Mouse (Mus musculus) left cerebral cortex, postnatal 4 days (tissue): Measurements from ENCODE around the gene Itga2. TPM values are rescaled to one million over a fixed set of nuclear protein-coding genes. Genes with fewer than 3 reads are reported as not detected.

Experiments
- DNase-seq: peaks from one replicate; pipeline ENCODE4 v3.0.0-alpha.2; 2022
- intact Hi-C: fragments of 180-260 bp; cut with DNase I; formaldehyde crosslinking; loops from one replicate; pipeline ENCODE4 v1.15.1; 2025
- total RNA-seq, 2 experiments: library from RNA; stranded (reverse); gene quantifications; 2 replicates each; pipeline ENCODE4 v1.2.3; 2021

Gene Itga2
- total RNA-seq, 2 experiments from 2014 or later = 1.4 to 2.3 TPM

DNA sequence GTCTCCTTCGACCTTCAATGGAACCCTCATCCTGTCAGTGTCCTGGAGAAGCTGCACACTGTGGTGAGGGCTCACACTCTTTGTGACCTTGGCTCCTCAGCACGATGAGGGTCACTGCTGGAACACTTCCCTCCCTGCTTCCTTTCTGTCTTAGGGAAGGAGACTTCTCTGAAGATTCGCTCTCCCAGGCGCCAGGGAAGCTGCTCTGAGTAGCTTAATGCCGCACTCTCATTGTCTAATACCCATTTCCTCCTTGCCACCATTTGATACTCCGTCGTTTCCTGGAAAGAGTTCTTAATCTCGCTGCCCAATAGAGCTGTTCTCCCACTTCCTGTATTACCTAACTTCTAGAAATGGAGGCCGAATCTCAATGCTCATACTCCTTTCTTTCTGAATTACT is 46.7 kb downstream of the Itga2 start:
- no peak for DNase-seq
- intact Hi-C loops = no loop called here

DNA sequence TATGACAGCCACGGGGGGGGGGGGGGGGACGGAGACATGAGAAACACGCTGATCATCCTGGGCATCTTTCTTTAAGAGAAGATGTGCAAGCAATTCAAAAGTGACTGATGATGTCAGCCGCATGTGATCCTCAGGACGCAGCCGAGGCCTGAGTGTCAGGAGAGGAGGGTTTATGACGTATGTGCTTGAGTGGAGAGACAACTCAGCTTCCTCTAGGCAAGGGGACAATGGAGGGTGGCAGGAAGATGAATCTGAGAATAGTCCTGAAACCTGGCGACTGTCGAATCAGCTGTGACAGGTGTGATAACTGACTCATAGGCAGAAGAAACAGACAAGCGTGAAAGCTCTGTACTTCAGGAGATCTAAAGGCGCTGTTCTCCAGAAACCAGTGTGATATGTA is 53.2 kb downstream of the Itga2 start:
- DNase-seq = no peak

DNA sequence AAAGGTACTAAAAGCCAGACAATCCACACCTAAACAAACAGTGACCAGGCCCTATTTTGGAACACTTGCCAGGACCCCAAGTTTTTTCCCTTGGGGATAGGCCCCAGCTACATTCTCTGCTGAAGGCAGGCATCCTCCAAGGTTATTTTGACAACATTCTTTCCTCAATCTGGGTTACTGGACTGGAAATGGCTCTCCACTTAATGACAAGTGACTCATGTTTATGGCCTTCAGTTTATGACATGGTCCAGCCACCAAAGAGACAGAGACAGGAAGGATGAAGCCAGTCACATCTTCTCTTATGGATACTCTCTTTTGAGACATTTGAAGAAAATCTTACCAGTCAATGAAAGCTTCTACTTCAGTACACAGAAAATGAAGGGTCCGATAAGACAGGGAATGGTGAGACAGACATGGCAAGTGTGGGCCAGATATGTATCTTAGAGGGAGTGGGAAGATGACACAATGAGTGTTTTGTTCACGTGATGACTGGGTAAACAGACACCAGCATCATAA is 55.8 kb downstream of the Itga2 start:
- no peak for DNase-seq
- intact Hi-C loops = no loop called here

More for the DNA sequence above, 53.2 kb downstream of the Itga2 start:
- intact Hi-C loops = no loop called here

DNA sequence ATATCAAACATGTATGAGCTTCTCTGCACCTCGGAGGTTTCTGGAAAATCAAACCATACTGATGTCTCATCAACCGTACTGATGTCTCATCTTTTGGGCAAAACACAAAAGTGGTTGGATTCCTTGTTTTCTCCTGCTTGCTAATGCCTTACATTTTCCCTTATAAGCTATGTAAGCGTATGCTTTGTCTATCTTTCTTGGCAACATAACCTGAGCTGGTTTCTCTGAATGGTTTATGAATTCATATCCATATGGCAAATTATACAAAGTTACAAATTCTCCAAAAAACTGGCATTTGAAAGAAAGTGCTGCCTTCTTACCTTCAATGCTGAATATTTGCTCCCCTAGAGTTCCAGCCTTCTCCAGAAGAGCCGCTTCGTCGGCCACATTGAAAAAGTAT is 57.2 kb downstream of the Itga2 start:
- DNase-seq = no peak
- intact Hi-C loops = no loop called here

DNA sequence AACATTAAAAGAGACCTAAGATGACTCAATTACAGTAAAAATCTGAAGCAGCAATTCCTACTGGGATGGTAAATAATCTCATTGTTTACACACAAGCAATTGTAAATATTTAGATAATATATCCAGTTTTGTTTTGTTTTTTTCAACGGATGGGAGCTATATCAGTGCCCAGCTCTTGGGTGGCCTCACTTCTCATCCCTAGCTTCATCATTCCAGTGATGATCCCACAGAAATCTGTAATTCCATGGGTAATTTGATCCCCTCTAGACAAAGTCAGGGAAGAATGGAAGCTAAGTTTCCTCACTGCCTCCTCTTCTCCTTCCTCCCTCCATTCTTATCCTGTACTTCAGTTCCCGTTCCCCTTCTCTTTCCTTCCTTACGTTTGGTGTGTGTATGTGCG is 74.4 kb downstream of the Itga2 start:
- DNase-seq = no peak
- intact Hi-C loops = no loop called here

DNA sequence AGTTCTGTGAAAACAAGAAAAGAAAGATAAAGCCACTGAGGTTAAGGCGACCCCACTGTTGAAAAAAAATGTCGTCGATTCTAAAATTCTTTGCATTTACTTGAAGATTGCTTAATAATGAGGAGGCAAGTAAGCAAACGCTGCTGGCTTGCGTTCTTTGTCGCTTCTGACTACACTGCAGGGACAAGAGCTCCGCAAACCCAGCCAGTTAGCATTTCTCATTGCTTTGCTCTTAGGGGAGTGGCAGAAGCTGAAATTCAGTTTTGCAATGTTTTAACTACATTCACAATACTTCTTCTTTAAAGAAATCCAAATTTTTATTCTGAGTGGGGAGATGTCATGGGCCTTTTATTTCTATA is 75.7 kb downstream of the Itga2 start:
- intact Hi-C loops = no loop called here

DNA sequence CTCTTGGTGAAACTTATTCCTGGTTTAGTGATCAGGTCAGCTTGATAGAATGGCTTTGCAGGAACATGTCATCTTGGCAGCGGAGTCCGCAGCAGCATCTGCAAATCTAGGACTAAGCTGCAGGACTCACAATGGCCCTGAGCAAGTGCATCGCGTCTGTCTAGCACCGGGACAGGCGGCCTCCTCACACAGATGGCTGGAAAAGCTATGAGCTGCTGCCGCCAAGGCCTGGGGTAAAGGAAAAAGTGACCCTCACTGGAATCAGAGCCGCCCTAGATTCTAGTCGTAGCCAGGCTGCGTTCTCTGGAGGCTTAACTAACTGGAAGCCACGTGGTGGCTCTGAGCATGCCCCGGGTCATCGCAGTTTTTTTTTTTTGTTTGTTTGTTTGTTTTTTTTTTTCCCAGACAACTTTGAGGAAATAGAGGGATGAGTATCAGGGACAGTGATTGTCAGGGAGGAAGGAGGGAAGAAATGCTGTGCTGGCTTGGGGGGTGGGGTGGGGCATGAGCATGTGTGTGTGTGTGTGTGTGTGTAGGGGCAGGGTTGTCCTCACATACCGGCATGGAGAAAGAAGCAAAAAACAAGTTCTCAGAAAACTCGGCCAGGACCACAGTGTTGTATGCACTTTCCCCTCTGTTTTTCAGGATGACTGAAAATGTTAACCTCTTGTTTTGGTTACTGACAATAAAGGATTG is 76.2 kb downstream of the Itga2 start:
- DNase-seq = peak; percentile 34
- intact Hi-C loops = no loop called here

More for the DNA sequence above, 75.7 kb downstream of the Itga2 start:
- no peak for DNase-seq

DNA sequence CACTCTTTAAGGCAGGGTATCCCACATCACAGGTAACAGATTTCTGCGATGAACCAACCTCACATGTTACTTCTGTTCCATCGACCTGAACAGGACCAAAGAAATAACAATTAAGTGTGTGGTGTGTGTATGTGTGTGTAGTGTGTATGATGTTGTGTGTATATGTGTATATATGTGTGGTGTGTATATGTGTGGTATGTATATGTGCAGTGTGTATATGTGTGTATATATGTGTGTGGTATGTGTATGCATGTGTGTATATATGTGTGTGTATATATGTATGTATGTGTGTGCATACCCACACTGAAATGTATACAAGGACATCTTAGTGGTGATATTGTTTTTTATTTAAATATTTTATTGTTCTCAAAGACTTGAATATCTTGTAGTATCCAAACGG is 77.5 kb downstream of the Itga2 start:
- DNase-seq = no peak
- intact Hi-C loops = no loop called here

DNA sequence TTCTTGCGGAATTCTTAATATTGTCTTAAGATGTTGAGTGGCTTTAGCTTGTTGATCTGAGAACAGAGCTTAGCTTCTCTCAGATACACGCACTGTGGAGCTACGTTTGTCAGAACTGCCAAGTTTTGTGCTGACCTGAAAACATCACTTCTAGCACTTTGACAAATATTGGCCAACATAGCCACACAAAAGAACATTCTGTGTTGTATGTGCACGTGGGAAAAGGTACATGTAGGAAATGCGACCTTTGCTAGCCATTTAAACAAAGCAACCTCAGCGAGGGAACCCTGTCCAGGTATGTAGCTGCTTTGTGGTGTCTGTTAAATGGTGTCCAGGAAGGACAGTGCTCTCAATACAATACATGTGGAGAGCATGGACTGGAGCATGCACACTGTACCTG is 77.9 kb downstream of the Itga2 start:
- DNase-seq = no peak
- intact Hi-C loops = no loop called here

DNA sequence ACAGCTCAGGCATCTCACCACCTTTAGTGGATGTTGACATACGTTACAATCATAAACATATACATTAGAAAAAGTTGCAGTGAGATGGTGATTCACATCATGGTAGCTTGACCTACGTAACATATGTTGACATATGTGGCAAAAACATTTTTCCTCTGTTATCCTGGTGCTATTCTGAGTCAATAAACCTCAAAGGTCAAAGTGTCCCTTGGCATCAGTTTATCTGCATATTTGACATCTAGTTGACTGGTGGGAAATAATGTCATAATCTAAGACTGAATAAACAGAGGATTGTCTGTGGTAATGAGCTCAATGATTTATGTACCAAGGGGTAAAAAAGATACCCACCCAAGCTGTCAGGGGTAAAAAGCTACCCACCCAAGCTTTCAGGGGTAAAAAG is 78.7 kb downstream of the Itga2 start:
- no peak for DNase-seq
- intact Hi-C loops = no loop called here

DNA sequence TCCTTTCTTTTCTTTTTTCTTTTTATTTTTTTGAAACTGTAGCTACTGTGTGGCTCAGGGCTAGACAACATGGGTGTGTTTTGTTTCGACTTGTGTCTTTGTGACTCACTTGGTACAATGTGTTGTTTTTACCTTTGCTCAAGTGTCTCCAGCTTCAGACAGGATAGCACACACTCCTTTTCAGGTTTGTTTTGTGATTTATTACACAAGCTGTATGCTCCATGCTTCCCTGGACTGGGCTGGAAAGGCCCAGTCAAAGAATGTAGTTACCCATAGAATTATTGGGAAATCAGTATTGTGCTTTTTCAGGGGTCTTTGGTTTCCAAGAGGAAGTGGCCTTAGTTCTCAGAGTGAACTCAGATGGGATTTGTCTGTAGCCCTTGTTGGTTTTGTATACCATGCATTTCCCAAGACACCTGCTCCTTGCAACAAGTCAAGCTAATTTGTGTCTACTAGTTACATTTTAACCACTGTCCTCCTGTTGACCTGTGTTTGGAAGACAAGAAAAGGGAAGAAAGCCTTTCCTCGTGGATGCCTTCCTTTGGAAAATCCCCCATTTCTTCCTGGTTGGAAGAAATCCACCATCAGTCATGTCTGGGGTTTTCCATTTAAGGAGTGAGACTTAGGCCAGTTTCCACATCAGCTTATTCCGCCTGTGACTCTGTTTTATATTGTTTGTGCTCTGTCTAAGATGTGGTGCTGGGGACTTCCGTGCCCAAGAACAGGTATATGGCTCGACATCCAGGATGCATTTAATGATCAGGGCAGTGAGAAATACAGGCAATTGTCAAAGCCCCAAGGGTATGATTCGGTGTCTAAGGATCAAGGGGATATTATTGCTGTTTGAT is 79.4 kb downstream of the Itga2 start:
- DNase-seq = no peak
- intact Hi-C loops = no loop called here

DNA sequence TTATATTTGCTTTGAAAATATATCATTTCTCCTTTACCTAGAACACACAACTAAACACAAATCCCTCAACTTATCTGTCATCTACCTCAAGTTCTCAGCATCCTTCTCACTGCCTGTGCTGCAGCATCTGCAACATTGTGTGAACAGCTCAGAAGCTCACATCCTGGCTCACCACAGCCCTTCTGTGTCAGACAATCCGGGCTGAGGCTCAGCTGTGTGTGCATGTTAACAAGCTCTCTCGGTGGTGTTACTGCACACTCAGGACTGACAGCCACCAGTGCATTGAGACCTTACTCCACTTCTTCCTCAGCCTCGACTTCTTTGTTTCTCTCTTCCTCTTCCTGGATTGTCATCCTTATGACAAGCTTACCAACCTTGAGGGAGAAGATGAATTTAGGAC is 83.0 kb downstream of the Itga2 start:
- DNase-seq = no peak
- intact Hi-C loops = no loop called here

DNA sequence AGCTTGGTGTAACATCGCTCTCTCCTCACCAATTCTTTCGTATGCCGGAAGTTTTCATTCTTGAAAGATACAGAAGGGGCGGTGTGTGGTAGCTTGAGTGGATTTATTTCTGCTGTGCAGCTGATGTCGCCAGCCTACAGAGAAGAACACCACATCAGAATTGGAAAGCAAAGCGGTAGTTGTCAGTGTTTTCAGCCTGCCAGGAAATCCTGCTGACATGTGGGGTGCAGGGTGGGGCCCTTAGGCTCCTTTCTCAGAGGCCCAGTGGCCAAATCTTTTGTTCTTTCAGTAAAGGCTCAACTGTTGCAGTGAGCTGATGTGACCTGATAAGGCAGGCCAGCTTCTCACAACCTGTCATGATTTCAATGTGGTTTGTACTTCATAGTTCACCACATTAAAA is 86.1 kb downstream of the Itga2 start:
- intact Hi-C loops = no loop called here
- no peak for DNase-seq

DNA sequence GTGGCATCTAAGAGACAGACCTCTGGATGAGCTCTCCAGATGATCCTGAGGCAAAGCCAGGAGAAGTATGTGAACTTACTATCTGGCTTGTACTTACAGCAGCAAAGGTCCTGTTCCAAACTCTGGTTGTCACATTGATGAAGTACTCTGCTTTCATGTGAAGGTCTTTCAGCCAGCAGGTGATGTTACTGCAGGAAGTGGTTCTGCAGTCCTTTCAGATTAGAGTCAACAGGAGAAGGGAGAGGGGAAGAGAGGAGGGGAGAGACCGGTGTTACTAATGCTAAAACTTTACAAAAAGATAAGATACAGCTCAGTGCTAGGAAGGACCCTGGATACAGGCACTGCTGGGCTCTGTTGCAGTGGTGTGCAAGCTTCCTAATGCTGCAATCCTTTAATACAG is 88.6 kb downstream of the Itga2 start:
- intact Hi-C loops = no loop called here

DNA sequence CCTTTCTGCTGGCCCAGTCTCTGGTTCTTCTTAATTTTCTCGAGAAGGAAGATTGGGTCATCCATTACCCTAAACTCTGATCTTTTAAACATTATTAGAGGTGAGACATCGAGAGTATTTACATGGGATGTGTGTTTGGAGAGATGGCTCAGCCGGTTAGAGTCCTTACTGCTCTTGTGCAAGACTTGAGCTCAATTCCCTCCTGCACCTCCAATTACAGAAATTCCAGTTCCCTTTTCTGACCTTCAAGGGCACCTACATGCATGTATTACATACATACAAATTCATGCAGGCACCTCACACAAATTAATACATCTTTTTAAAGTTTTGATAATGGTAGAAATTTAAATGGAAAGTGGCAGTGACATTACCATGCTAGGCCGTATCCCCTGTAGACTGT is 91.4 kb downstream of the Itga2 start:
- DNase-seq = no peak
- intact Hi-C loops = no loop called here

More for the DNA sequence above, 88.6 kb downstream of the Itga2 start:
- no peak for DNase-seq

DNA sequence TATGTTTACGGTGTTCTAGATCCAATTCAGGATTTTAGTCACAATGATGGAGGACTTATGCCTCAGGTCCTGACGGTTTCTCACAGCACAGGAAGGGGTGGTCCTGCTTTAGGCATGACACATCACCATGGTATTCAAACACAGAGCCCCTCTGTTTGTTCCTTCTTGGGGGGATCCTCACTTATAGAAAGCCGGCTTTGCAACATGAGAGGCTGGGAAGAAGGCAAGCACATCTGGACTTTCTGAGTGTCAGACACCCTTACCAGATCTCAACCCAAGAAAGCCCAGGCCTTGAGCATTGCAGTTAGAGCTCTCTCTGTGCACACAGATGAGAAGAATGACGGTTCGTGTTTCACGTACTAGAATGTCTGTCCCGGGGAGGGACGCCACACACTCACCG is 92.8 kb downstream of the Itga2 start:
- no peak for DNase-seq
- intact Hi-C loops = no loop called here

DNA sequence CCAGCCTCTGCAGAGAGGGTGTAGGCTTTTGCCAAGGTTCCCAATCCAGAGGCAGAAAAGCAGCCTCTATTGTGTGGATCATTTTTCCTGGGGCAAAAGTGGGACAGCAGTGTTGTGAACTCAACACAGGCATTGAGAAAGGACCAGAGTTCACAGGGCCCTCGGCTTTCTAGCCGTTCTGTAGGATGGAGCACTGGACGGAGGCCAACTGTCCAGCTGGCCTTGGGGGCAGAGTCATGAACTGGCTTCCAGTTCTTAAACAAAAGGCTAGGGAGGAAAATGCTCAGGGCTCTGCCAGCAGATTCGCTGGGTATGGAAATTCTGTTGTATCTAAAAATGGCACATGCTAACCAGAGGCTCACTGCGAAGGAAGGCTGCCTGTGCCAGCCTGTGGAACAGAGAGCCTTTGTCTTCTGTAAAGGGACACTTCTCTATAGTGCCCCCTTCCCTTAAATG is 93.3 kb downstream of the Itga2 start:
- intact Hi-C loops = no loop called here
- peak; percentile 92 for DNase-seq

DNA sequence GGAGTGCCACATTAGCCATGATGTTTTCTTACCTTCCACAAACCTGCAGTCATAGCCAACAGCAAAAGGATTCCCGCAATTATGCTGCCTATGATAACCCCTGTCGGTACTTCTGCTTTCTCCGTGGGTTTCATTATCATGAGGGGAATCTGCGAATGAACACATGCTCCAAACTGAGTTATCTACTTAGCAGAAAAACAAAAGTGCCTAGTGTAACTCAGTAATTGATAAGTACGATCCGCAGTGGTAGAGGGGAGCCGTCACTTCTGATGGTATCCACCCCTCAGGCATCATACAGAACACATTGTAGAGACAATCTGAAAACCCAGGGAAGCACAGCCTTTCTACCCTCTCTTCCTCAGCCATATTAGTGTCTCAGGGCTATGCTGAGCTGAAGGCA is 94.8 kb downstream of the Itga2 start:
- intact Hi-C loops = no loop called here
- no peak for DNase-seq

DNA sequence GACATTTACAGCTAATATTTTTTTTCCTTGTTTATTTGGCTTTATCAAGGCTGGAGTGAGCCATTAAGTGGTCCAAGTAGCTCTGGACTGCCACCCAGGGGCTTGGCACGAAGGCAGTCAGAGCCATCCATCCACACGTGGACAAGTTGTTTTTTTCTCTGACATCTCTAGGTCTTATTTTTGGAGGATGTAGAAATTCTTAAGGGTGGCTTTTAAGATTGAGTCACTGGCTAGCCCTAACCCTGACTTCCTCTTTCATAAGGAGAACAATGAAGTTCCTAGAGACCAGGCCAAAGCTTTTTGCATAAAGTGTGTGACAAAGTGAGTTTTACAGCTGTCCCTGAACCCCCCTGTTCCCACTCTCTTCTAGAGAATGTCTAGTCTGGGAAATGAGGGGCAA is 97.3 kb downstream of the Itga2 start:
- intact Hi-C loops = loop anchor here (5.0 kb wide), 1 partner anchor 128 kb away; no protein-coding TSS in a partner anchor
- no peak for DNase-seq

DNA sequence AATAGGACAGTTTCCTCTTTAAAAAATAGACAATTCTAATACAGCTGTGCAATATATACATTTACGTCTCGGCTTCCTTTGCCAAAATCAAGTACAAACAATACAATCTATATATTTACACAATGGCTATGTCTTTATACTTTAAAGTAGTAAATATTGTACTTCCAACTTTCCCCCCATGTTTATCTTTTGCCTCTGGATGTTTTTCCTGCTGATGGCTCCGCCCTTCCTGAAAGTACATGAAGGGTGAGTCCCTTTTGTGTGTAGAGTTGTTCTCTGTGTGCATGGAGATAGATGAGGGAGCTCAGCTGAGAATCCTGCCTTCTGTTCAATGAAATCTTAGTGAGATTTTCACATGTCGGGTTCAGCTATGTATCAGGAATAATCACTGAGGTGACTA is 98.5 kb downstream of the Itga2 start:
- DNase-seq = no peak
- intact Hi-C loops = loop anchor here (5.0 kb wide), 1 partner anchor 129 kb away; no protein-coding TSS in a partner anchor

DNA sequence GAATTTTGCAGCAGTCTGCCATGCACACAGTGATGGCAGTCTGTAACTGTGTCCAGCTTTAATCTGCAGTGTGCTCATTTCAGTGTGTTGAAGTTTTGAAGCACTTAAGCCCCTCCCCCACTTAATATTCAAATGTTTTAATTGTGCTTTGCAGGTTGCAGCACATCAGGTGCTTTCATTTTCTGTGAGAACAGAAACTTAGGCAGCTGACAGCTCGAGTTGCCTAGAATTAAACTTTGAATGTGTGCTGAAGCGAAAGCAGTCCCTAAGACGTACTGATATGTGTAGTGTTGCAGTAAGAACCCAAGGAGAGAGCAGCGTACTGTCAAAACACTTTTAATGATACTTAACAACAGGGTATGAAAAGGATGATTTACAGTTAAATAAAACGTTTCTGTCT is 99.1 kb downstream of the Itga2 start:
- intact Hi-C loops = loop anchor here (5.0 kb wide), 1 partner anchor 130 kb away; no protein-coding TSS in a partner anchor
- no peak for DNase-seq

DNA sequence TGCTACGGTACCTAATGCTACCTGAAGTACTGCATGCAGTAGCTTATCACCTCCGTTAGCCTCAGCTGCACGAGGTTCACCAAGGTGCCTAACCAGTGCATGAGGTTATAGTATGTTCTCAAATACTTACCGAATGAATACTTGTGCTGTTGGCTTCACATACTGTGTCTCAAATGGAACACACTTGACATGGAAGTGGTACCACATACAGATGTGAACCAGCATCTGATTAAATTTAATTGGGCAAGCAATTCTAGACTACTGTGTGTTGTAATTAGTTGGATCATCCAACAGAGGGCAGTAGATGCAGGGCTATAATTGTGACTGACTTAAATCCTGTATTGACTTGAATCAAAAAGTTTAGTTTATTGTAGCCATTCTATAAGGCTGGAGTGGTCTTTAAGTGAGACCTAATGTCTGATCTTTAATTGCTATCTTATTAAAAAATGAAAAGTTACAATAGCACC is 100.5 kb downstream of the Itga2 start:
- DNase-seq = no peak

More for the DNA sequence above, 100.5 kb downstream of the Itga2 start:
- intact Hi-C loops = loop anchor here (5.0 kb wide), 1 partner anchor 131 kb away; no protein-coding TSS in a partner anchor
